Mouse (Mus musculus) embryonic facial prominence, embryonic 11.5 days (tissue): ENCODE measurements around the gene Pxt1. TPM values are rescaled to one million over a fixed set of nuclear protein-coding genes. Genes with fewer than 3 reads are reported as not detected.

Source experiments
- ATAC-seq: fragments of 200-750 bp; cut with Nextera tagmentation; replicated peaks from 2 replicates; pipeline ENCODE4 v1.8.0; 2017; ENCODE audit warnings: low read depth; ENCODE audit not compliant: insufficient number of reproducible peaks, low FRiP score, low TSS enrichment
- DNase-seq: peaks from one replicate; pipeline ENCODE4 v3.0.0-alpha.2; 2015; ENCODE audit warnings: low spot score
- H3K27ac ChIP-seq: fragments of 300-500 bp; sonication (generic); replicated peaks from 2 replicates; pipeline ENCODE4 v1.5.1; 2014; ENCODE audit warnings: mild to moderate bottlenecking, low read depth, low read length, control low read depth
- H3K27me3 ChIP-seq: fragments of 300-500 bp; sonication (generic); 2 replicates; pipeline ENCODE4 v1.6.1; 2014; ENCODE audit warnings: mild to moderate bottlenecking, low read length, moderate library complexity, mixed read lengths; ENCODE audit not compliant: control insufficient read depth, insufficient read depth
- H3K36me3 ChIP-seq: fragments of 300-500 bp; sonication (generic); replicated peaks from 2 replicates; pipeline ENCODE4 v1.6.1; 2014; ENCODE audit warnings: low read depth, mild to moderate bottlenecking, low read length, moderate library complexity, mixed read lengths; ENCODE audit not compliant: control insufficient read depth, insufficient read depth
- H3K4me1 ChIP-seq: fragments of 300-500 bp; sonication (generic); 2 replicates; pipeline ENCODE4 v1.6.1; 2014; ENCODE audit warnings: low read length, mixed read lengths; ENCODE audit not compliant: control insufficient read depth, insufficient read depth
- H3K4me2 ChIP-seq: fragments of 300-500 bp; sonication (generic); 2 replicates; pipeline ENCODE4 v1.6.1; 2014; ENCODE audit warnings: low read depth, mild to moderate bottlenecking, control low read depth, low read length, moderate library complexity
- H3K4me3 ChIP-seq: fragments of 300-500 bp; sonication (generic); 2 replicates; pipeline ENCODE4 v1.5.1; 2014; ENCODE audit warnings: low read depth, low read length, control low read depth
- H3K9ac ChIP-seq: fragments of 300-500 bp; sonication (generic); replicated peaks from 2 replicates; pipeline ENCODE4 v1.6.1; 2014; ENCODE audit warnings: mild to moderate bottlenecking, control low read depth, low read length
- H3K9me3 ChIP-seq: fragments of 300-500 bp; sonication (generic); replicated peaks from 2 replicates; pipeline ENCODE4 v1.6.1; 2016; ENCODE audit warnings: mild to moderate bottlenecking, low read length, inconsistent platforms, mixed read lengths; ENCODE audit not compliant: control insufficient read depth
- WGBS: fragments of 180-500 bp; shearing (Covaris S2); extraction: QIAGEN DNeasy Blood & Tissue Kit; methylation state at CpG from one replicate; pipeline ENCODE4 v1.1.7; 2014; 5-methylcytosine and 5-hydroxymethylcytosine counted together
- polyA plus RNA-seq: library from polyadenylated mRNA; unstranded; fragments of >200 nt; fragmentation: Nextera tagmentation; extraction: Ambion mirVana; gene quantifications from 2 replicates; pipeline ENCODE4 v1.2.1, GENCODE M21; 2014

Gene Pxt1
- polyA plus RNA-seq, 1 experiment from 2014 or later: not detected

DNA sequence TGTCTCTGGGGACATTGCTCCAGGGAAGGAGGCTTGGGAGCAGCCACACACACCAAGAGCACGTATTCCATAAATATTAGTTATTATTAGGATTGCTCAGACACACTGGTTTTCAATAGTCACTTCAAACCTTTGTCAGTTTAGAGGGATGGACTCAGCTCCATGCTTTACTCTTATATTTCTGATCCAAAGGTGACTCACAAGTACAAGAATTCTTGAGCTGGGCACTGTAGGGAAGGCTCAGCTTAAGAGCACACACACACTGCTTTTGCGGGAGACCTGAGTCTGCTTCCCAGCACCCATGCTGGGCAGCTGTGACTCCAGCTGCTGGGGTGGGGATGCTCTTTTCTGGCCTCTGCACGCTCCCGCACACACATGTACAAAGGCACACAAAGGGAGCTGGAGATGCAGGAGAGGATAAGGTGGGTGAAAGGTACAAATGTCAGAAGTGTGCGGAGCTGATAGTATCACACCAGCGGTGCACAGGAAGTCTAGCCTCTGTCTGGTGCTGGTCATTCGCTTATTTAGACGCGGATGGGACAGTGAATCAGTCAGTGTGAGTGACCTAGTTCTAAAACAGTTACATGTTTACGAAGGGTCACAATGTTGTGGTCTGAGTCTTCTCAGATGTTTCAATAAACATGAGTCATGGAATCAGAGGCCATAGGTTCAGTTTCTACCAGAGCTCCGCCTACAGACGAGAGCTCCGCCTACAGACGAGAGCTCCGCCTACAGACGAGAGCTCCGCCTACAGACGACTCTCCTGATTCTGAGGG, 12.0 kb downstream of the Pxt1 start:
- WGBS: 92% methylated on average over 18 of the region's 18 CpGs

DNA sequence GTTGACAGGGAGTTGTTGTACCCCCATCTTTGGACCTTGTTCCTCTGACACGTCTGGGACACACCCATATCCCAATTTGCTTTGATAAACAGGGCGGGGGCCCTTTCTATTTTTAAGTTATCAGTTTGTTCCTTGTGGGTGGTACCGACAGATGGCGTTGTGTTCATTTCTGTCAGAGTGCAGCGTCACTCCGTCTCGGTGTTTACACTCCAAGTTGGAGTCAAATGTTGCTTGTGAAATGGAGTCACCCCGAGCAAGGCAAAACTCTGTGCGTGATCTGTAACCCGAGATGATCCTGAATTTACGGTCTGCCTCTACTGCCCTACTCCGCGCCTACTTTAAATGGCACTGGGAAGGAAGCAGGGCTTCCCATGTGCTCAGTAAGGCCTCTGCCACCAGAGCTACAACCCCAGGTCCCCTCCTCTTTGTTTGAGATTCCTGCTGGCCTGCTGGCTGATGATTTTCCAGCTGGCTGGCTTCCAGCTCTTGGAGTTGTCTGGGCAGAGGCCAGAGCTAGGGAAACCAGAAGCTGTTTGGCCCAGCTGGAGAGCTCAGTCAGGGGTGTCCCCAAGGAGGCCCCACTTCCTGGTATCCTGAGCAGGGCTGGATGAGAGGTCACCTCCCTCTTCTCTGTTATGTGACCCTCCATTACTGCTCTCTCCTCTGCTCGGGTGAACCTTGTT, 13.1 kb downstream of the Pxt1 start:
- DNase-seq (peak; percentile 67), ATAC-seq (peak; percentile 79)
- H3K36me3 ChIP-seq: no peaks in the 10 kb centered on the region
- peak overlapping the region; percentile 78 for H3K27ac ChIP-seq
- WGBS: 26% methylated on average over 14 of the region's 14 CpGs
- H3K9me3 ChIP-seq: no peaks in the 10 kb centered on the region
- no peaks in the 10 kb centered on the region for H3K27me3 ChIP-seq
- peak overlapping the region; percentile 48 for H3K9ac ChIP-seq
- peak overlapping the region; percentile 33 for H3K4me2 ChIP-seq
- H3K4me3 ChIP-seq: no peak overlapping the region
- H3K4me1 ChIP-seq: no peaks in the 10 kb centered on the region; the same call in 1 of the 2 replicates

More for the DNA sequence above, 12.0 kb downstream of the Pxt1 start:
- Histone ChIP-seq H3K9ac (no peak overlapping the region), H3K36me3 (no peaks in the 10 kb centered on the region), H3K27me3 (no peaks in the 10 kb centered on the region), H3K4me2 (no peak overlapping the region), H3K9me3 (no peaks in the 10 kb centered on the region), H3K4me3 (no peak overlapping the region), H3K27ac (no peak overlapping the region), H3K4me1 (no peaks in the 10 kb centered on the region; the same call in 1 of the 2 replicates)
- ATAC-seq (no peak), DNase-seq (no peak)

- no peak for ATAC-seq
- H3K27ac ChIP-seq: no peak overlapping the region
- H3K27me3 ChIP-seq: no peaks in the 10 kb centered on the region
- H3K4me3 ChIP-seq: no peak overlapping the region
- H3K36me3 ChIP-seq: no peaks in the 10 kb centered on the region
- H3K9me3 ChIP-seq: no peaks in the 10 kb centered on the region
- H3K4me1 ChIP-seq: no peaks in the 10 kb centered on the region; the same call in 1 of the 2 replicates
- DNase-seq: no peak
- H3K4me2 ChIP-seq: no peak overlapping the region
- no peak overlapping the region for H3K9ac ChIP-seq
- 89% methylated on average over 4 of the region's 4 CpGs for WGBS
Observed at GRCm38 (mm10) chr17:28929369-28929768, 14.3 kb downstream of the Pxt1 start.

- H3K4me1 ChIP-seq: no peaks in the 10 kb centered on the region; the same call in 1 of the 2 replicates
- H3K9ac ChIP-seq: no peak overlapping the region
- H3K27ac ChIP-seq: no peak overlapping the region
- 91% methylated on average over 9 of the region's 9 CpGs for WGBS
- DNase-seq: no peak
- no peaks in the 10 kb centered on the region for H3K36me3 ChIP-seq
- ATAC-seq: no peak
- H3K9me3 ChIP-seq: no peaks in the 10 kb centered on the region
- no peaks in the 10 kb centered on the region for H3K27me3 ChIP-seq
- H3K4me3 ChIP-seq: no peak overlapping the region
- no peak overlapping the region for H3K4me2 ChIP-seq
Observed at GRCm38 (mm10) chr17:28928004-28928403, 15.6 kb downstream of the Pxt1 start.

GRCm38 (mm10) chr17:28926866-28927635, 16.6 kb downstream of the Pxt1 start:
- no peaks in the 10 kb centered on the region for H3K36me3 ChIP-seq
- WGBS: 50% methylated on average over 15 of the region's 15 CpGs
- no peak for ATAC-seq

GRCm38 (mm10) chr17:28926380-28926779, 17.3 kb downstream of the Pxt1 start:
- no peak overlapping the region for H3K4me3 ChIP-seq
- no peak overlapping the region for H3K27ac ChIP-seq
- no peak overlapping the region for H3K4me2 ChIP-seq
- peak; percentile 92 for DNase-seq
- no peaks in the 10 kb centered on the region for H3K36me3 ChIP-seq
- no peaks in the 10 kb centered on the region; the same call in 1 of the 2 replicates for H3K4me1 ChIP-seq
- no peaks in the 10 kb centered on the region for H3K9me3 ChIP-seq
- 19% methylated on average over 13 of the region's 13 CpGs for WGBS
- ATAC-seq: no peak
- no peaks in the 10 kb centered on the region for H3K27me3 ChIP-seq
- H3K9ac ChIP-seq: no peak overlapping the region

More at GRCm38 (mm10) chr17:28926866-28927635, 16.6 kb downstream of the Pxt1 start:
- peak; percentile 73 for DNase-seq
- Histone ChIP-seq H3K27ac (no peak overlapping the region), H3K27me3 (no peaks in the 10 kb centered on the region), H3K9ac (no peak overlapping the region), H3K4me2 (no peak overlapping the region), H3K4me1 (no peaks in the 10 kb centered on the region; the same call in 1 of the 2 replicates), H3K4me3 (no peak overlapping the region), H3K9me3 (no peaks in the 10 kb centered on the region)

DNA sequence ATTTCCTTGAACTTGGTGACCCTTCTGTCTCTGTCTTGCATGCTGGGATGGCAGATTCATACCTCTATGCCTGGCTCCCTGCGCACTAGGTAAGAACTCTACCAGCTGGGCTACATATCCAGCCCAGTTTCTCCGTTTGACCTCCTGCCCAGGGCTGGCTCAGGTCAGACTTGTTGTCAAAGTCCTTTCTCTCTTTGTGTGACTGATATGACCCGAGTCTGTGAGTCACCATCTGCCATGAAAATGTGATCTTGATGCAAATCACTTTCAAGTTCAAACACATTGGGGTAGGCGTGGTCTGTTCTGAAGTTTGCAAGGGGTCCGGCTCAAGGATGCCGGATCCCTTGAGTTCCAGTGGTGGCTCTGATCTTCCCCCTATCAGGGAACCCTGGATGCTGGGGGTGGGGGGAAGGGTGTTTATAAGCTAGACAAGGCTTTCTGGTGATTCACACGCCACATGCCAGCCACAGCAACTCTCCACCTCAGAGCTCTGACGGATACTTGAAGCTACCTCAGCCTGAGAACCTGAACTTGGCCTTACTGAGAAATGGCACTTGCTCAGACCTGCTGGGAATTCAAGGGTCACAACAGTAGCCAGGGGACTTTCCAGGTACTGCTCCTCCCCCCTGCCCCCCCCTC, 18.6 kb downstream of the Pxt1 start:
- DNase-seq (no peak), ATAC-seq (no peak)
- no peak overlapping the region for H3K4me2 ChIP-seq
- WGBS: 85% methylated on average over 8 of the region's 8 CpGs
- no peak overlapping the region for H3K27ac ChIP-seq
- no peak overlapping the region for H3K9ac ChIP-seq
- no peaks in the 10 kb centered on the region for H3K27me3 ChIP-seq
- no peaks in the 10 kb centered on the region for H3K36me3 ChIP-seq
- H3K4me3 ChIP-seq: no peak overlapping the region
- no peaks in the 10 kb centered on the region for H3K4me1 ChIP-seq
- no peaks in the 10 kb centered on the region for H3K9me3 ChIP-seq
